In genomic region chr1:185308908-185309307, GRCm38 (mm10) we compare ENCODE assay signal across 15 mouse cellular contexts. TPM values are rescaled to one million over a fixed set of nuclear protein-coding genes. Genes with fewer than 3 reads are reported as not detected.
DNase-seq lines count a peak whose midpoint lies in the region; ATAC-seq and TF ChIP-seq lines count a peak whose summit lies in the region.
"Had no signal": no experiment of that assay in that cellular context is flagged by ENCODE, and none has a peak within 500 bp of the region (broad histone marks: within the 10 kb centered on the region; RNA-seq: fewer than 3 reads in every experiment).

No protein-coding gene starts in this region.

- H3K27me3 ChIP-seq in kidney, embryonic 14.5 days (ENCODE audit: control insufficient read depth, insufficient read depth, low read length): no peaks in the 10 kb centered on the region
- H3K27me3 ChIP-seq in heart, embryonic 14.5 days (ENCODE audit: control insufficient read depth, insufficient read depth, low read length): no peaks in the 10 kb centered on the region
- no peaks in the 10 kb centered on the region for H3K27me3 ChIP-seq in forebrain, embryonic 14.5 days (replicated peaks; ENCODE audit: control insufficient read depth, insufficient read depth, low read length)
- no peaks in the 10 kb centered on the region for H3K27me3 ChIP-seq in forebrain, embryonic 10.5 days (ENCODE audit: poor library complexity, severe bottlenecking)
- H3K27me3 ChIP-seq: limb, embryonic 13.5 days; midbrain, embryonic 12.5 days; neural tube, embryonic 13.5 days had no signal

- H3K9ac ChIP-seq in kidney, embryonic 14.5 days (ENCODE audit: low read depth, low read length): no peak overlapping the region
- no peak overlapping the region for H3K9ac ChIP-seq in heart, embryonic 14.5 days (ENCODE audit: low read length)
- no peak overlapping the region for H3K9ac ChIP-seq in forebrain, embryonic 14.5 days (ENCODE audit: low read length)
- H3K9ac ChIP-seq: forebrain, postnatal 0 days; hindbrain, embryonic 14.5 days; limb, embryonic 13.5 days; midbrain, embryonic 12.5 days; neural tube, embryonic 13.5 days had no signal

- WGBS in kidney, embryonic 14.5 days: 78% methylated on average over 4 of the region's 4 CpGs
- WGBS in heart, embryonic 14.5 days: 18% methylated on average over 4 of the region's 4 CpGs
- 85% methylated on average over 4 of the region's 4 CpGs for WGBS in forebrain, embryonic 14.5 days
- WGBS in forebrain, embryonic 10.5 days: 91% methylated on average over 4 of the region's 4 CpGs

- H3K9me3 ChIP-seq in kidney, embryonic 14.5 days (ENCODE audit: control insufficient read depth, low read length): no peaks in the 10 kb centered on the region
- H3K9me3 ChIP-seq in heart, embryonic 14.5 days (ENCODE audit: control insufficient read depth, low read length): no peaks in the 10 kb centered on the region; the same call in 1 of the 2 replicates
- no peaks in the 10 kb centered on the region for H3K9me3 ChIP-seq in forebrain, embryonic 14.5 days (replicated peaks; ENCODE audit: control insufficient read depth, low read length)
- peaks cover 6% of the 10 kb centered on the region; the same call in 1 of the 2 replicates for H3K9me3 ChIP-seq in forebrain, embryonic 10.5 days
- H3K9me3 ChIP-seq: limb, embryonic 13.5 days; midbrain, embryonic 12.5 days; neural tube, embryonic 13.5 days had no signal

- peak; percentile 30 for DNase-seq in kidney, postnatal 10 days
- peak; percentile 25 for DNase-seq in gastrocnemius, postnatal 25 days
- peak; percentile 18 for DNase-seq in lung, postnatal 36 days
- DNase-seq in forebrain, embryonic 14.5 days (ENCODE audit: low spot score): no peak
- no peak for DNase-seq in layer of hippocampus, adult 2 months (ENCODE audit: low spot score in 2 of 2)
- no peak for DNase-seq in forebrain, embryonic 10.5 days (ENCODE audit: extremely low spot score, low spot score)
- DNase-seq: forebrain, postnatal 0 days; right cerebral cortex, postnatal 25 days; thymus, adult 2 months had no signal

- no peak for TF ChIP-seq CTCF in layer of hippocampus, adult 2 months (conservative IDR thresholded peaks at IDR 0.05)

- no peak for ATAC-seq in kidney, embryonic 14.5 days (ENCODE audit: low FRiP score, low TSS enrichment)
- peak; percentile 79 for ATAC-seq in heart, embryonic 14.5 days (ENCODE audit: insufficient number of reproducible peaks, insufficient read depth, low FRiP score, low read depth)
- no peak for ATAC-seq in forebrain, embryonic 14.5 days
- ATAC-seq: forebrain, postnatal 0 days had no signal

- peaks cover 30% of the 10 kb centered on the region; the same call in 1 of the 2 replicates for H3K36me3 ChIP-seq in kidney, embryonic 14.5 days (ENCODE audit: control insufficient read depth, insufficient read depth, low read length)
- peaks cover 30% of the 10 kb centered on the region for H3K36me3 ChIP-seq in heart, embryonic 14.5 days (ENCODE audit: control insufficient read depth, insufficient read depth, low read length)
- H3K36me3 ChIP-seq in forebrain, embryonic 14.5 days (ENCODE audit: control insufficient read depth, insufficient read depth, low read length): peaks cover 46% of the 10 kb centered on the region
- peaks cover 57% of the 10 kb centered on the region for H3K36me3 ChIP-seq in forebrain, embryonic 10.5 days (replicated peaks)

- H3K4me2 ChIP-seq in kidney, embryonic 14.5 days (replicated peaks; ENCODE audit: low read depth, low read length): no peak overlapping the region
- H3K4me2 ChIP-seq in heart, embryonic 14.5 days (ENCODE audit: low read length): peak overlapping the region; percentile 34
- H3K4me2 ChIP-seq in forebrain, embryonic 14.5 days (ENCODE audit: low read length): no peak overlapping the region
- H3K4me2 ChIP-seq: hindbrain, embryonic 14.5 days; limb, embryonic 13.5 days; midbrain, embryonic 12.5 days; neural tube, embryonic 13.5 days had no signal

- H3K4me3 ChIP-seq in kidney, embryonic 14.5 days (ENCODE audit: low read length): no peak overlapping the region
- no peak overlapping the region for H3K4me3 ChIP-seq in heart, embryonic 14.5 days (ENCODE audit: control insufficient read depth in 1 of 2, insufficient read depth in 1 of 2, low read depth in 1 of 2, low read length in 2 of 2)
- no peak overlapping the region for H3K4me3 ChIP-seq in forebrain, embryonic 14.5 days (ENCODE audit: low read depth, low read length)
- H3K4me3 ChIP-seq in layer of hippocampus, adult 2 months: no peak overlapping the region
- no peak overlapping the region for H3K4me3 ChIP-seq in forebrain, embryonic 10.5 days
- H3K4me3 ChIP-seq: limb, embryonic 13.5 days; midbrain, embryonic 12.5 days; neural tube, embryonic 13.5 days had no signal

- no peaks in the 10 kb centered on the region for H3K4me1 ChIP-seq in kidney, embryonic 14.5 days (ENCODE audit: control insufficient read depth, insufficient read depth, low read length)
- H3K4me1 ChIP-seq in heart, embryonic 14.5 days (ENCODE audit: control insufficient read depth in 2 of 2, insufficient read depth in 2 of 2, low read length in 2 of 2): peaks cover 4 to 16% of the 10 kb centered on the region in 2 experiments
- no peaks in the 10 kb centered on the region for H3K4me1 ChIP-seq in forebrain, embryonic 14.5 days (ENCODE audit: control insufficient read depth, insufficient read depth, low read length)
- no peaks in the 10 kb centered on the region for H3K4me1 ChIP-seq in forebrain, embryonic 10.5 days
- H3K4me1 ChIP-seq: limb, embryonic 13.5 days; midbrain, embryonic 12.5 days; neural tube, embryonic 13.5 days had no signal

- H3K27ac ChIP-seq in kidney, embryonic 14.5 days (ENCODE audit: low read depth, low read length): no peak overlapping the region
- peak overlapping the region; percentile 67 to 70 for H3K27ac ChIP-seq in heart, embryonic 14.5 days (replicated peaks in 1 of 2; ENCODE audit: control insufficient read depth in 1 of 2, insufficient read depth in 1 of 2, low read depth in 2 of 2, low read length in 2 of 2)
- no peak overlapping the region for H3K27ac ChIP-seq in forebrain, embryonic 14.5 days (ENCODE audit: low read depth, low read length)
- no peak overlapping the region for H3K27ac ChIP-seq in layer of hippocampus, adult 2 months
- no peak overlapping the region for H3K27ac ChIP-seq in forebrain, embryonic 10.5 days
- H3K27ac ChIP-seq: hindbrain, embryonic 14.5 days; limb, embryonic 13.5 days; midbrain, embryonic 12.5 days; neural tube, embryonic 13.5 days had no signal

RNA-seq across cellular contexts. Expression of gene Iars2, which starts 20.3 kb away (rescaled TPM):
- polyA plus RNA-seq in kidney, embryonic 14.5 days (2014; fragmentation: Nextera tagmentation; extraction: Ambion mirVana): 17.0 and 35.4 TPM in 2 replicates
- total RNA-seq in gastrocnemius, postnatal 25 days (2021): 10 to 100 TPM; 33.4 to 38.5 TPM
- 43.9 and 46.6 TPM in 2 replicates for polyA plus RNA-seq in heart, embryonic 14.5 days (2014; fragmentation: Nextera tagmentation; extraction: Ambion mirVana)
- 18.4 and 19.5 TPM in 2 replicates for polyA plus RNA-seq in forebrain, embryonic 14.5 days (2014; fragmentation: Nextera tagmentation; extraction: Ambion mirVana)
- 10 to 100 TPM; 29.9 to 34.3 TPM for total RNA-seq in layer of hippocampus, adult 2 months (2021)
- polyA plus RNA-seq in forebrain, embryonic 10.5 days (2016; fragmentation: Nextera tagmentation; extraction: Ambion mirVana): 27.7 and 30.6 TPM in 2 replicates

RNA-seq across cellular contexts. Expression of gene Bpnt1, which starts 23.0 kb away (rescaled TPM):
- polyA plus RNA-seq in kidney, embryonic 14.5 days (2014; fragmentation: Nextera tagmentation; extraction: Ambion mirVana): 18.2 and 31.6 TPM in 2 replicates
- total RNA-seq in gastrocnemius, postnatal 25 days (2021): 10 to 100 TPM; 17.8 to 18.1 TPM
- polyA plus RNA-seq in heart, embryonic 14.5 days (2014; fragmentation: Nextera tagmentation; extraction: Ambion mirVana): 24.1 and 25.4 TPM in 2 replicates
- 18.8 and 18.9 TPM in 2 replicates for polyA plus RNA-seq in forebrain, embryonic 14.5 days (2014; fragmentation: Nextera tagmentation; extraction: Ambion mirVana)
- total RNA-seq in layer of hippocampus, adult 2 months (2021): 10 to 100 TPM; 65.2 to 74.8 TPM
- 33.6 and 36.2 TPM in 2 replicates for polyA plus RNA-seq in forebrain, embryonic 10.5 days (2016; fragmentation: Nextera tagmentation; extraction: Ambion mirVana)

RNA-seq across cellular contexts. Expression of gene Eprs, which starts 53.9 kb away (rescaled TPM):
- polyA plus RNA-seq in kidney, embryonic 14.5 days (2014; fragmentation: Nextera tagmentation; extraction: Ambion mirVana): 111 and 175 TPM in 2 replicates
- 100 to 1,000 TPM; 147 to 149 TPM for total RNA-seq in gastrocnemius, postnatal 25 days (2021)
- polyA plus RNA-seq in heart, embryonic 14.5 days (2014; fragmentation: Nextera tagmentation; extraction: Ambion mirVana): 103 TPM in 2 replicates
- 142 and 156 TPM in 2 replicates for polyA plus RNA-seq in forebrain, embryonic 14.5 days (2014; fragmentation: Nextera tagmentation; extraction: Ambion mirVana)
- 10 to 100 TPM; 65.2 to 69.5 TPM for total RNA-seq in layer of hippocampus, adult 2 months (2021)
- polyA plus RNA-seq in forebrain, embryonic 10.5 days (2016; fragmentation: Nextera tagmentation; extraction: Ambion mirVana): 165 and 166 TPM in 2 replicates

Comparison
In these comparisons a context has a peak if more than half of its experiments do, and no peak if none do; other contexts are left out.
1. DNase-seq: peak in kidney, postnatal 10 days (single experiment), gastrocnemius, postnatal 25 days (single experiment) and lung, postnatal 36 days (single experiment); none in forebrain, embryonic 14.5 days (single experiment), layer of hippocampus, adult 2 months (0 of 2) and forebrain, embryonic 10.5 days (single experiment).
2. H3K27ac ChIP-seq: peak in heart, embryonic 14.5 days (2 of 2); none in kidney, embryonic 14.5 days (single experiment), forebrain, embryonic 14.5 days (single experiment), layer of hippocampus, adult 2 months (single experiment) and forebrain, embryonic 10.5 days (single experiment).